Mouse (Mus musculus) testis, adult 2 months (tissue): ENCODE data around the gene Rad50. TPM values are rescaled to one million over a fixed set of nuclear protein-coding genes. Genes with fewer than 3 reads are reported as not detected.

Experiments used
- H3K27ac ChIP-seq: fragments of 200-500 bp; 2 replicates; pipeline ENCODE4 v1.5.1; 2012; ENCODE audit warnings: low read depth, low read length; ENCODE audit not compliant: control insufficient read depth, insufficient read depth
- H3K27me3 ChIP-seq: fragments of 200-500 bp; 2 replicates; pipeline ENCODE4 v1.6.1; 2012; ENCODE audit warnings: mild to moderate bottlenecking, low read length, moderate library complexity; ENCODE audit not compliant: control insufficient read depth, insufficient read depth
- H3K36me3 ChIP-seq: fragments of 200-500 bp; 2 replicates; pipeline ENCODE4 v1.6.1; 2012; ENCODE audit warnings: mild to moderate bottlenecking, low read length; ENCODE audit not compliant: control insufficient read depth, insufficient read depth
- H3K4me1 ChIP-seq: fragments of 200-500 bp; 2 replicates; pipeline ENCODE4 v1.6.1; 2012; ENCODE audit warnings: low read length; ENCODE audit not compliant: control insufficient read depth, insufficient read depth
- H3K4me3 ChIP-seq: fragments of 200-500 bp; 2 replicates; pipeline ENCODE4 v1.5.1; 2012; ENCODE audit warnings: low read depth, mild to moderate bottlenecking, low read length, moderate library complexity, mixed read lengths; ENCODE audit not compliant: control insufficient read depth
- CTCF ChIP-seq: fragments of 200-500 bp; IDR thresholded peaks from 2 replicates; pipeline ENCODE4 v1.5.1; 2012; ENCODE audit warnings: low read depth, mild to moderate bottlenecking, inconsistent platforms, low read length, moderate library complexity; ENCODE audit not compliant: control insufficient read depth, insufficient read depth, insufficient replicate concordance
- POLR2A ChIP-seq: fragments of 200-500 bp; IDR thresholded peaks from 2 replicates; pipeline ENCODE4 v1.6.1; 2012; ENCODE audit warnings: low read depth, mild to moderate bottlenecking, inconsistent platforms, low read length, moderate library complexity; ENCODE audit not compliant: control insufficient read depth
- polyA plus RNA-seq: library from polyadenylated mRNA; depleted of rRNA; stranded (reverse); fragments of >200 nt; gene quantifications from 2 replicates; pipeline ENCODE4 v1.2.3, GENCODE M21; 2012

The Rad50 gene
- polyA plus RNA-seq, 1 experiment = 3.0 TPM

GRCm38 (mm10) chr11:53662794-53663674 is 44.1 kb downstream of the Rad50 start:
- H3K4me1 ChIP-seq = no peaks in the 10 kb centered on the region
- no peak overlapping the region for H3K27ac ChIP-seq
- no peaks in the 10 kb centered on the region for H3K27me3 ChIP-seq
- H3K36me3 ChIP-seq = no peaks in the 10 kb centered on the region
- H3K4me3 ChIP-seq = no peak overlapping the region
- TF ChIP-seq CTCF = no peak

- TF ChIP-seq CTCF (no peak), POLR2A (no peak)
- no peak overlapping the region for H3K4me3 ChIP-seq
- no peaks in the 10 kb centered on the region; the same call in 1 of the 2 replicates for H3K36me3 ChIP-seq
- H3K27me3 ChIP-seq = no peaks in the 10 kb centered on the region
- H3K4me1 ChIP-seq = no peaks in the 10 kb centered on the region
- H3K27ac ChIP-seq = no peak overlapping the region
Observed at GRCm38 (mm10) chr11:53657828-53658227, 49.3 kb downstream of the Rad50 start.

- no peaks in the 10 kb centered on the region; the same call in 1 of the 2 replicates for H3K36me3 ChIP-seq
- H3K4me3 ChIP-seq = no peak overlapping the region
- H3K27me3 ChIP-seq = no peaks in the 10 kb centered on the region
- TF ChIP-seq POLR2A = no peak
- no peak for TF ChIP-seq CTCF
- H3K27ac ChIP-seq = no peak overlapping the region
- H3K4me1 ChIP-seq = no peaks in the 10 kb centered on the region
Observed at GRCm38 (mm10) chr11:53657381-53657780, 49.7 kb downstream of the Rad50 start.

- no peaks in the 10 kb centered on the region for H3K27me3 ChIP-seq
Observed at GRCm38 (mm10) chr11:53656558-53657202, 50.4 kb downstream of the Rad50 start.

GRCm38 (mm10) chr11:53655043-53655442 is 52.1 kb downstream of the Rad50 start:
- no peaks in the 10 kb centered on the region; the same call in 1 of the 2 replicates for H3K36me3 ChIP-seq
- H3K4me1 ChIP-seq = no peaks in the 10 kb centered on the region
- TF ChIP-seq CTCF (no peak), POLR2A (no peak)
- H3K27me3 ChIP-seq = no peaks in the 10 kb centered on the region
- H3K27ac ChIP-seq = no peak overlapping the region
- H3K4me3 ChIP-seq = no peak overlapping the region

More at GRCm38 (mm10) chr11:53656558-53657202, 50.4 kb downstream of the Rad50 start:
- Histone ChIP-seq H3K27ac (no peak overlapping the region), H3K36me3 (no peaks in the 10 kb centered on the region; the same call in 1 of the 2 replicates), H3K4me1 (no peaks in the 10 kb centered on the region), H3K4me3 (no peak overlapping the region)
- TF ChIP-seq POLR2A = no peak
- no peak for TF ChIP-seq CTCF

- H3K4me3 ChIP-seq = no peak overlapping the region
- no peak overlapping the region for H3K27ac ChIP-seq
- no peaks in the 10 kb centered on the region; the same call in 1 of the 2 replicates for H3K36me3 ChIP-seq
Observed at GRCm38 (mm10) chr11:53652427-53652826, 54.7 kb downstream of the Rad50 start.

GRCm38 (mm10) chr11:53651441-53651840 is 55.7 kb downstream of the Rad50 start:
- Histone ChIP-seq H3K36me3 (no peaks in the 10 kb centered on the region; the same call in 1 of the 2 replicates), H3K4me1 (no peaks in the 10 kb centered on the region), H3K27me3 (no peaks in the 10 kb centered on the region), H3K27ac (no peak overlapping the region), H3K4me3 (no peak overlapping the region)
- TF ChIP-seq POLR2A (no peak), CTCF (no peak)

More at GRCm38 (mm10) chr11:53652427-53652826, 54.7 kb downstream of the Rad50 start:
- H3K27me3 ChIP-seq = no peaks in the 10 kb centered on the region
- TF ChIP-seq CTCF (no peak), POLR2A (no peak)
- H3K4me1 ChIP-seq = no peaks in the 10 kb centered on the region
